Mouse (Mus musculus) heart, embryonic 16.5 days (tissue): ENCODE measurements around the gene Gfpt2. TPM values are rescaled to one million over a fixed set of nuclear protein-coding genes. Genes with fewer than 3 reads are reported as not detected.
A peak's percentile ranks its signal among the peaks of the same experiment; 100 is the strongest.

ENCODE experiments used
- ATAC-seq: fragments of 200-750 bp; cut with Nextera tagmentation; replicated peaks from 2 replicates; pipeline ENCODE4 v1.8.0; 2017; ENCODE audit warnings: moderate number of reproducible peaks; ENCODE audit not compliant: insufficient read depth, low FRiP score; ENCODE audit errors: extremely low read depth
- H3K27ac ChIP-seq: fragments of 300-500 bp; sonication (generic); 2 replicates; pipeline ENCODE4 v1.5.1; 2014; ENCODE audit warnings: mild to moderate bottlenecking, low read length, control low read depth, moderate library complexity
- H3K27me3 ChIP-seq: fragments of 300-500 bp; sonication (generic); 2 replicates; pipeline ENCODE4 v1.6.1; 2014; ENCODE audit warnings: low read length, mixed read lengths; ENCODE audit not compliant: control insufficient read depth, insufficient read depth
- H3K36me3 ChIP-seq: fragments of 300-500 bp; sonication (generic); 2 replicates; pipeline ENCODE4 v1.6.1; 2014; ENCODE audit not compliant: control insufficient read depth, insufficient read depth
- H3K4me1 ChIP-seq: fragments of 300-500 bp; sonication (generic); 2 replicates; pipeline ENCODE4 v1.6.1; 2014; ENCODE audit warnings: low read length, mixed read lengths; ENCODE audit not compliant: control insufficient read depth, insufficient read depth
- H3K4me2 ChIP-seq: fragments of 300-500 bp; sonication (generic); 2 replicates; pipeline ENCODE4 v1.6.1; 2014; ENCODE audit warnings: low read depth, mild to moderate bottlenecking, control low read depth, low read length
- H3K4me3 ChIP-seq: fragments of 300-500 bp; sonication (generic); 2 replicates; pipeline ENCODE4 v1.5.1; 2014; ENCODE audit warnings: mild to moderate bottlenecking, control low read depth, low read length
- H3K9ac ChIP-seq: fragments of 300-500 bp; sonication (generic); 2 replicates; pipeline ENCODE4 v1.6.1; 2014; ENCODE audit warnings: low read length, control low read depth
- H3K9me3 ChIP-seq: fragments of 300-500 bp; sonication (generic); replicated peaks from 2 replicates; pipeline ENCODE4 v1.6.1; 2016; ENCODE audit warnings: low read length; ENCODE audit not compliant: control insufficient read depth
- WGBS: fragments of 180-500 bp; shearing (Covaris S2); extraction: QIAGEN DNeasy Blood & Tissue Kit; methylation state at CpG from one replicate; pipeline ENCODE4 v1.1.7; 2014; 5-methylcytosine and 5-hydroxymethylcytosine counted together
- polyA plus RNA-seq: library from polyadenylated mRNA; unstranded; fragments of >200 nt; fragmentation: Nextera tagmentation; extraction: Ambion mirVana; gene quantifications from 2 replicates; pipeline ENCODE4 v1.2.1, GENCODE M21; 2015

Gfpt2 gene
- polyA plus RNA-seq, 1 experiment from 2014 or later = 13.1 TPM

DNA sequence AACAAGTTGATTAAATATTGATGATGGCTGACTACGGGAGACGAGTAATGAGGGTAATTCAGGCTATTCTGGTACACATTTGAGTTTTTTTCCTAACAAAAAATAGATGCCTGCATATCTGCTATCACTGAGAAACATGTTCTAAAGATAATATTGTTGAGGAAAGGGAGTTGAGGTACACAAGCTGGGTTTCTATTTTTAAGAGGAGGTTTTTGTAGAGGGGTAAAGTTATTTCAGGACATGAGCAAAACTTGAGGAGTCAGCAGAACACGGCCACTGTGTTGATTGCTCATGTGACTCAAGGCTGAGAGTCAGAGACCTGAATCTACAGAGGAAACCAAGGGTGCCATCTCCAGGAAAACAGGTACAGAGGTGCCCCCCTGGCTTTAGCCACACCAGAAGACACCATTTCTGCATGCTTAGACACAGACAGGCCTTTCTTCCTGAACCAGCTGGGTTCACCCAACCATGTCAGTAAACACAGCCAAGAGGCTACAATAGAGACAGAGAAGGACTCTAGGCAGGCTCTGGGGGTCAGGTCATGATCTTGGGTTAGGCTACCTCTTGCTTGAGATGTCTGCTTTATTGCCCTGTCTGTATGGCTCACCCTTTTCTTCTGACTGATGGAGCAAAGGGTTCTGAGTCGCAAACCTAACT, 13.7 kb upstream of the Gfpt2 start:
- H3K9me3 ChIP-seq = no peaks in the 10 kb centered on the region
- H3K4me1 ChIP-seq = peaks cover 4% of the 10 kb centered on the region; the same call in 1 of the 2 replicates
- H3K36me3 ChIP-seq = no peaks in the 10 kb centered on the region
- H3K27ac ChIP-seq = no peak overlapping the region
- no peak overlapping the region for H3K4me2 ChIP-seq
- H3K4me3 ChIP-seq = no peak overlapping the region
- 59% methylated on average over 4 of the region's 4 CpGs for WGBS
- H3K9ac ChIP-seq = no peak overlapping the region
- no peak for ATAC-seq
- H3K27me3 ChIP-seq = no peaks in the 10 kb centered on the region

- Histone ChIP-seq H3K27me3 (no peaks in the 10 kb centered on the region), H3K9ac (no peak overlapping the region), H3K9me3 (no peaks in the 10 kb centered on the region), H3K4me2 (no peak overlapping the region), H3K27ac (no peak overlapping the region), H3K4me3 (no peak overlapping the region), H3K36me3 (no peaks in the 10 kb centered on the region), H3K4me1 (peaks cover 4% of the 10 kb centered on the region; the same call in 1 of the 2 replicates)
- ATAC-seq = no peak
- 22% methylated on average over 6 of the region's 6 CpGs for WGBS
Observed at GRCm38 (mm10) chr11:49781833-49782399, 12.1 kb upstream of the Gfpt2 start.

DNA sequence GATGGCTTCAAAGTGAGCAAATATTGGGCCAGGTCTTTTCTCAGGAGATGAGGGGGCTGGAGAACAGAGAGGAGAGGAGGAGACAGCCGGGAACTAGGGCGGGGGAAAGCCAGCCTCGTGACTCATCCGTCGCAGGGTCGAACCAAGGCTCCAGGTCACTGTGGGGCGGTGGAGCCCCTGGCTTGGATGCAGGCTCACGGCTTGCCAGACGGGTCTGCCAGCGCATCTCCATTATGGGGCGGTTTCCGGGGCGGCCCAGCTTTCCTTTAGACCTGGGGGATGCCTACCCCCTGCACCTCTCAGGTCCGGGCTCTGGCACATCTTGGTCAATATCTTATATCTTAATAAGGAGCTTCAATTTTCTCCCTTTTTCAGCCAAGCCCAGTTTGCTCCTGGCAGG, 847 bp upstream of the Gfpt2 start:
- H3K9ac ChIP-seq = no peak overlapping the region
- H3K27me3 ChIP-seq = peaks cover 12% of the 10 kb centered on the region
- no peak for ATAC-seq
- no peak overlapping the region for H3K27ac ChIP-seq
- peaks cover 3% of the 10 kb centered on the region; the same call in 1 of the 2 replicates for H3K9me3 ChIP-seq
- no peak overlapping the region for H3K4me3 ChIP-seq
- H3K36me3 ChIP-seq = no peaks in the 10 kb centered on the region
- 0 out of 2 replicates have a peak, but pooled peaks cover 3% of the 10 kb centered on the region for H3K4me1 ChIP-seq
- 11% methylated on average over 14 of the region's 14 CpGs for WGBS
- H3K4me2 ChIP-seq = no peak overlapping the region

DNA sequence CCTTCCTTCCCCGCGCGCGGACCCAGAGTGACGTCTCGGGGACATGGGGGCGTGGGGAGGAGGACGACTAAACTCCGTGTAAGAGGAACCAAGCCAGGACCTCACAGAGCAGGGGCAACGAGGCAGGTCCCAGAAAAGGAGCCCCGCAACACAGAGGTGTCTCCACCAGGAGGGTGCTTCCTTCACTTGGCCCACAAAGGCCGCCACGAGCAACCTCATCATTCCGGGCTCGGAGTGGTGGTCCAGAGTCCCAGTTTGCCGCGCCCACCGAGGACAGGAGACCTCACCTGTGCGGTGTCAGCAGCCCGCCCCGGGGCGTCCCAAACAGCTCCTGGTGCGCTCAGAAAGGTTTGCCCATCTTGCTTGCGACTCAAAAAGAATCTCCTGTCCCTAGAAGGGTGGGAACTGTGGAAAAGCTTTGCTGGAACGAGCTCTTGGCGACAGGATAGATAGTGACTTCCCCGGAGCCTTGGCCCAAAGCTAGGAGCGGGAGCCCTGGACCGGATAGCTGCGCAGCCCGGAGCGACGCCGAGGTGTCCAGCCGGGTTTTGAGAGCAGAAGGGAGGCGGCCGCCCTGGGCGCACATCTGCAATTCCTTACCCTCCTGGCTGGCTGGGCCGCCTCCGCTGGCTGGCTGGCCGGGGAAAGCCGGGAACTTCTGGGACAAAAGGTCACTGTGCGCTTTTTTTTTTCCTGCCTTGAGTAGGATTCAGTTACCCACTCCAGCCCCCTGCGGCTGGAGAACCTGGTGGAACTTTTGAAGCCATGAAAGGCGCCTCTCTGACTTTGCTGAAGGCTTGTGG, 565 bp downstream of the Gfpt2 start:
- 2% methylated on average over 45 of the region's 45 CpGs for WGBS
- H3K9me3 ChIP-seq = peaks cover 3% of the 10 kb centered on the region; the same call in 1 of the 2 replicates
- 0 out of 2 replicates have a peak overlapping the region, but pooled peaks have one; percentile 28 for H3K27ac ChIP-seq
- H3K4me2 ChIP-seq = peak overlapping the region; percentile 96
- H3K36me3 ChIP-seq = no peaks in the 10 kb centered on the region
- ATAC-seq = peak; percentile 56
- H3K27me3 ChIP-seq = peaks cover 12% of the 10 kb centered on the region
- peak overlapping the region; percentile 62 for H3K4me3 ChIP-seq
- 0 out of 2 replicates have a peak, but pooled peaks cover 3% of the 10 kb centered on the region for H3K4me1 ChIP-seq
- peak overlapping the region; percentile 75 for H3K9ac ChIP-seq

GRCm38 (mm10) chr11:49798931-49799330, 5.0 kb downstream of the Gfpt2 start:
- WGBS = 73% methylated on average over 6 of the region's 6 CpGs
- Histone ChIP-seq H3K4me3 (no peak overlapping the region), H3K36me3 (no peaks in the 10 kb centered on the region), H3K4me1 (0 out of 2 replicates have a peak, but pooled peaks cover 3% of the 10 kb centered on the region), H3K9ac (no peak overlapping the region), H3K4me2 (no peak overlapping the region), H3K27me3 (peaks cover 5% of the 10 kb centered on the region; the same call in 1 of the 2 replicates), H3K9me3 (no peaks in the 10 kb centered on the region), H3K27ac (no peak overlapping the region)
- ATAC-seq = no peak

GRCm38 (mm10) chr11:49801516-49801915, 7.5 kb downstream of the Gfpt2 start:
- H3K27ac ChIP-seq = no peak overlapping the region
- ATAC-seq = no peak
- H3K9me3 ChIP-seq = no peaks in the 10 kb centered on the region
- no peaks in the 10 kb centered on the region for H3K27me3 ChIP-seq
- H3K4me3 ChIP-seq = no peak overlapping the region
- H3K9ac ChIP-seq = no peak overlapping the region
- no peaks in the 10 kb centered on the region for H3K36me3 ChIP-seq
- H3K4me1 ChIP-seq = no peaks in the 10 kb centered on the region
- 72% methylated on average over 4 of the region's 4 CpGs for WGBS
- no peak overlapping the region for H3K4me2 ChIP-seq

GRCm38 (mm10) chr11:49803801-49804200, 9.8 kb downstream of the Gfpt2 start:
- Histone ChIP-seq H3K36me3 (no peaks in the 10 kb centered on the region), H3K4me1 (no peaks in the 10 kb centered on the region), H3K4me2 (no peak overlapping the region), H3K9me3 (no peaks in the 10 kb centered on the region), H3K27me3 (no peaks in the 10 kb centered on the region), H3K4me3 (no peak overlapping the region), H3K27ac (no peak overlapping the region), H3K9ac (no peak overlapping the region)
- 91% methylated on average over 4 of the region's 4 CpGs for WGBS
- no peak for ATAC-seq

DNA sequence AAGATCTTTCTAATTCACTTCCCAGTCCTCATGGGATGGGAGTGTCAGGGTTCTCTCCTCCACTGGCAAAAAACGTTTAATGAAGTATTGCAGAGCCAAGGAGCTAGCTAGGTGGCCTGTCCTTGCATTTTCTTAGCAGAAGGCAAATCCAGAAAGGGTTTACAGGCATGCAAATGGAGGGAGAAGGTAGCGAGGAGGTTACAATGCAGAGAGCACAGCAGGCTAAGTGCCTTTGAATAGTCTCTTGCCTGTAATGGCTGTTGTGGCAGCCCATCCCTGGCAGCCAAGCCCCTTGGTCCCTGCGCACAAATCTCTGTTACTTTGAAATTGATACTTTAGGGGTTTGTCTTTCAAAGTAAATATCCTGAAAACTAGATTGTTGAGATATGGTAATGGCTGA, 12.2 kb downstream of the Gfpt2 start:
- WGBS = 60% methylated on average over 3 of the region's 3 CpGs

GRCm38 (mm10) chr11:49808946-49809345, 15.0 kb downstream of the Gfpt2 start:
- Histone ChIP-seq H3K27me3 (no peaks in the 10 kb centered on the region), H3K27ac (no peak overlapping the region), H3K4me2 (no peak overlapping the region), H3K9me3 (no peaks in the 10 kb centered on the region), H3K4me3 (no peak overlapping the region), H3K4me1 (no peaks in the 10 kb centered on the region), H3K36me3 (no peaks in the 10 kb centered on the region), H3K9ac (no peak overlapping the region)
- 90% methylated on average over 9 of the region's 9 CpGs for WGBS
- no peak for ATAC-seq

More for the DNA sequence above, 12.2 kb downstream of the Gfpt2 start:
- Histone ChIP-seq H3K9me3 (no peaks in the 10 kb centered on the region), H3K4me3 (no peak overlapping the region), H3K27ac (no peak overlapping the region), H3K4me2 (no peak overlapping the region), H3K4me1 (no peaks in the 10 kb centered on the region), H3K36me3 (no peaks in the 10 kb centered on the region), H3K9ac (no peak overlapping the region), H3K27me3 (no peaks in the 10 kb centered on the region)
- ATAC-seq = no peak
